8 mouse cellular contexts compared by ENCODE assay signal in genomic region chr7:19300501-19301421, GRCm38 (mm10). TPM values are rescaled to one million over a fixed set of nuclear protein-coding genes. Genes with fewer than 3 reads are reported as not detected.
DNase-seq lines count a peak whose midpoint lies in the region; ATAC-seq and TF ChIP-seq lines count a peak whose summit lies in the region.

No protein-coding gene starts in this region.

- peak; percentile 81 for ATAC-seq in limb, embryonic 15.5 days (ENCODE audit: insufficient number of reproducible peaks, low FRiP score, low TSS enrichment, low read depth)
- peak; percentile 86 for ATAC-seq in midbrain, embryonic 16.5 days

- peak overlapping the region; percentile 41 for H3K4me2 ChIP-seq in limb, embryonic 15.5 days
- peak overlapping the region; percentile 56 for H3K4me2 ChIP-seq in midbrain, embryonic 16.5 days (ENCODE audit: low read length)

- H3K9me3 ChIP-seq in limb, embryonic 15.5 days, result no peaks in the 10 kb centered on the region
- no peaks in the 10 kb centered on the region for H3K9me3 ChIP-seq in midbrain, embryonic 16.5 days (replicated peaks; ENCODE audit: control insufficient read depth, low read length, poor library complexity, severe bottlenecking)

- WGBS in limb, embryonic 15.5 days, result under 1% methylated on average over 29 of the region's 29 CpGs
- WGBS in midbrain, embryonic 16.5 days, result under 1% methylated on average over 29 of the region's 29 CpGs
- under 1% methylated on average over 29 of the region's 29 CpGs for WGBS in spleen, adult 2 months

- TF ChIP-seq CTCF in spleen, adult 2 months (IDR thresholded peaks at IDR 0.05; ENCODE audit: extremely low read depth, insufficient read depth, insufficient read length, insufficient replicate concordance), result peak; percentile 96

- no peaks in the 10 kb centered on the region for H3K36me3 ChIP-seq in limb, embryonic 15.5 days
- no peaks in the 10 kb centered on the region for H3K36me3 ChIP-seq in midbrain, embryonic 16.5 days (ENCODE audit: control insufficient read depth, insufficient read depth, low read length)
- no peaks in the 10 kb centered on the region for H3K36me3 ChIP-seq in spleen, adult 2 months (ENCODE audit: control insufficient read depth, insufficient read depth, low read length)

- H3K4me1 ChIP-seq in limb, embryonic 15.5 days, result peaks cover 32% of the 10 kb centered on the region
- peaks cover 26% of the 10 kb centered on the region for H3K4me1 ChIP-seq in midbrain, embryonic 16.5 days (ENCODE audit: control insufficient read depth, insufficient read depth, low read length)
- peaks cover 9% of the 10 kb centered on the region; the same call in 1 of the 2 replicates for H3K4me1 ChIP-seq in spleen, adult 2 months (ENCODE audit: control insufficient read depth, insufficient read depth, insufficient read length)

- H3K27ac ChIP-seq in limb, embryonic 15.5 days, result no peak overlapping the region
- H3K27ac ChIP-seq in midbrain, embryonic 16.5 days (ENCODE audit: low read length), result no peak overlapping the region
- no peak overlapping the region for H3K27ac ChIP-seq in spleen, adult 2 months (ENCODE audit: insufficient read depth, low read length)

- H3K27me3 ChIP-seq in limb, embryonic 15.5 days, result peaks cover 44% of the 10 kb centered on the region
- H3K27me3 ChIP-seq in midbrain, embryonic 16.5 days (ENCODE audit: control insufficient read depth, insufficient read depth, low read depth, low read length), result peaks cover 22% of the 10 kb centered on the region
- H3K27me3 ChIP-seq in spleen, adult 2 months (ENCODE audit: control insufficient read depth, insufficient read depth, low read length), result peaks cover 10% of the 10 kb centered on the region

- peak; percentile 77 for DNase-seq in 3T3-L1 (ENCODE audit: low read depth, low spot score)
- DNase-seq in adrenal gland, adult 18-20 months (ENCODE audit: low spot score in 2 of 2), result peak; percentile 77 to 83
- peak; percentile 84 for DNase-seq in embryo, embryonic 9.5 days (ENCODE audit: extremely low spot score)
- peak; percentile 78 to 90 for DNase-seq in heart, adult 18-20 months
- DNase-seq in kidney, adult 18-20 months, result peak; percentile 81
- peak; percentile 72 to 75 for DNase-seq in spleen, adult 2 months (ENCODE audit: low read depth in 1 of 2, low spot score in 2 of 2)

- H3K4me3 ChIP-seq in limb, embryonic 15.5 days, result peak overlapping the region; percentile 49
- peak overlapping the region; percentile 49 for H3K4me3 ChIP-seq in midbrain, embryonic 16.5 days (ENCODE audit: low read depth, low read length)
- H3K4me3 ChIP-seq in spleen, adult 2 months (ENCODE audit: extremely low read depth, insufficient read depth, insufficient read length), result peak overlapping the region; percentile 41

- H3K9ac ChIP-seq in limb, embryonic 15.5 days, result no peak overlapping the region
- peak overlapping the region; percentile 52 for H3K9ac ChIP-seq in midbrain, embryonic 16.5 days (ENCODE audit: low read depth, low read length)

- TF ChIP-seq POLR2A in spleen, adult 2 months (IDR thresholded peaks at IDR 0.05; ENCODE audit: low read depth, low read length), result no peak

RNA-seq across cellular contexts. Expression of gene Fosb, which starts 9.1 kb away (rescaled TPM):
- 10 to 100 TPM; 15.9 to 23.2 TPM for total RNA-seq in adrenal gland, adult 18-20 months (2021)
- 1 to 10 TPM in 1 of 2 experiments, under 1 TPM in 1; 0.62 to 1.0 TPM for total RNA-seq in heart, adult 18-20 months (2021)
- 0.29 and 0.41 TPM in 2 replicates for polyA plus RNA-seq in limb, embryonic 15.5 days (2015; fragmentation: Nextera tagmentation; extraction: Ambion mirVana)
- polyA plus RNA-seq in midbrain, embryonic 16.5 days (2015; fragmentation: Nextera tagmentation; extraction: Ambion mirVana), result 0.06 TPM in 2 replicates
- polyA plus RNA-seq in spleen, adult 2 months (2012; rRNA removed), result 1.6 and 1.9 TPM in 2 replicates

RNA-seq across cellular contexts. Expression of gene Rtn2, which starts 18.3 kb away (rescaled TPM):
- total RNA-seq in adrenal gland, adult 18-20 months (2021), result 1 to 10 TPM; 5.0 to 8.6 TPM
- 100 to 1,000 TPM; 124 to 132 TPM for total RNA-seq in heart, adult 18-20 months (2021)
- 21.4 and 48.2 TPM in 2 replicates for polyA plus RNA-seq in limb, embryonic 15.5 days (2015; fragmentation: Nextera tagmentation; extraction: Ambion mirVana)
- polyA plus RNA-seq in midbrain, embryonic 16.5 days (2015; fragmentation: Nextera tagmentation; extraction: Ambion mirVana), result 111 and 114 TPM in 2 replicates
- polyA plus RNA-seq in spleen, adult 2 months (2012; rRNA removed), result 7.7 and 9.1 TPM in 2 replicates

RNA-seq across cellular contexts. Expression of gene Ppm1n, which starts 20.9 kb away (rescaled TPM):
- not detected for total RNA-seq in adrenal gland, adult 18-20 months (2021)
- total RNA-seq in heart, adult 18-20 months (2021), result not detected
- polyA plus RNA-seq in limb, embryonic 15.5 days (2015; fragmentation: Nextera tagmentation; extraction: Ambion mirVana), result 0.16 and 0.19 TPM in 2 replicates
- polyA plus RNA-seq in midbrain, embryonic 16.5 days (2015; fragmentation: Nextera tagmentation; extraction: Ambion mirVana), result 1.5 and 1.6 TPM in 2 replicates
- polyA plus RNA-seq in spleen, adult 2 months (2012; rRNA removed), result 2.1 and 3.3 TPM in 2 replicates

RNA-seq across cellular contexts. Expression of gene Vasp, which starts 29.1 kb away (rescaled TPM):
- total RNA-seq in adrenal gland, adult 18-20 months (2021), result 10 to 100 TPM; 42.9 to 56.4 TPM
- total RNA-seq in heart, adult 18-20 months (2021), result 10 to 100 TPM; 26.7 to 27.7 TPM
- 73.8 and 84.0 TPM in 2 replicates for polyA plus RNA-seq in limb, embryonic 15.5 days (2015; fragmentation: Nextera tagmentation; extraction: Ambion mirVana)
- 35.5 and 40.9 TPM in 2 replicates for polyA plus RNA-seq in midbrain, embryonic 16.5 days (2015; fragmentation: Nextera tagmentation; extraction: Ambion mirVana)
- 335 and 437 TPM in 2 replicates for polyA plus RNA-seq in spleen, adult 2 months (2012; rRNA removed)

RNA-seq across cellular contexts. Expression of gene Ercc1, which starts 43.8 kb away (rescaled TPM):
- total RNA-seq in adrenal gland, adult 18-20 months (2021), result 10 to 100 TPM; 31.2 to 41.0 TPM
- total RNA-seq in heart, adult 18-20 months (2021), result 10 to 100 TPM; 43.5 to 50.3 TPM
- polyA plus RNA-seq in limb, embryonic 15.5 days (2015; fragmentation: Nextera tagmentation; extraction: Ambion mirVana), result 75.7 and 75.9 TPM in 2 replicates
- 80.1 and 82.4 TPM in 2 replicates for polyA plus RNA-seq in midbrain, embryonic 16.5 days (2015; fragmentation: Nextera tagmentation; extraction: Ambion mirVana)
- polyA plus RNA-seq in spleen, adult 2 months (2012; rRNA removed), result 28.2 and 29.9 TPM in 2 replicates
